Mouse (Mus musculus): ENCODE data around the gene Arl8a. TPM values are rescaled to one million over a fixed set of nuclear protein-coding genes. Genes with fewer than 3 reads are reported as not detected.

Gene Arl8a
- polyA plus RNA-seq, 1 experiment from 2014 or later, result 47.0 TPM

- no peaks in the 10 kb centered on the region for H3K9me3 ChIP-seq
- H3K4me3 ChIP-seq, result no peak overlapping the region
- no peak overlapping the region for H3K27ac ChIP-seq
- H3K4me1 ChIP-seq, result peaks cover 14% of the 10 kb centered on the region
- no peak overlapping the region for H3K9ac ChIP-seq
- peaks cover 15% of the 10 kb centered on the region; the same call in 1 of the 2 replicates for H3K27me3 ChIP-seq
- no peaks in the 10 kb centered on the region for H3K36me3 ChIP-seq
- H3K4me2 ChIP-seq, result no peak overlapping the region
- no peak; the same call in 1 of the 2 replicates for ATAC-seq (ENCODE audit: borderline replicate concordance, extremely low read depth, low FRiP score, low TSS enrichment)
- WGBS, result 45% methylated on average over 8 of the region's 8 CpGs
These were observed 20.6 kb upstream of the Arl8a start for GRCm38 (mm10) chr1:135125990-135126389.

- Histone ChIP-seq H3K9ac (no peak overlapping the region), H3K9me3 (no peaks in the 10 kb centered on the region), H3K36me3 (no peaks in the 10 kb centered on the region), H3K27me3 (peaks cover 15% of the 10 kb centered on the region; the same call in 1 of the 2 replicates), H3K4me1 (peaks cover 19% of the 10 kb centered on the region), H3K4me3 (no peak overlapping the region), H3K4me2 (no peak overlapping the region), H3K27ac (no peak overlapping the region)
- 30% methylated on average over 4 of the region's 4 CpGs for WGBS
- no peak for ATAC-seq (ENCODE audit: borderline replicate concordance, extremely low read depth, low FRiP score, low TSS enrichment)
These were observed 20.1 kb upstream of the Arl8a start for GRCm38 (mm10) chr1:135126443-135127027.

GRCm38 (mm10) chr1:135128011-135128441, 18.6 kb upstream of the Arl8a start:
- no peak overlapping the region for H3K9ac ChIP-seq
- H3K4me2 ChIP-seq, result no peak overlapping the region
- no peaks in the 10 kb centered on the region for H3K9me3 ChIP-seq
- peaks cover 15% of the 10 kb centered on the region; the same call in 1 of the 2 replicates for H3K27me3 ChIP-seq
- H3K4me1 ChIP-seq, result peaks cover 22% of the 10 kb centered on the region
- WGBS, result 37% methylated on average over 6 of the region's 6 CpGs
- no peak overlapping the region for H3K27ac ChIP-seq
- no peak overlapping the region for H3K4me3 ChIP-seq
- 0 out of 2 replicates have a peak, but pooled peaks have one; percentile 6 for ATAC-seq (ENCODE audit: borderline replicate concordance, extremely low read depth, low FRiP score, low TSS enrichment)
- H3K36me3 ChIP-seq, result no peaks in the 10 kb centered on the region

- WGBS, result 31% methylated on average over 9 of the region's 9 CpGs
- peaks cover 15% of the 10 kb centered on the region; the same call in 1 of the 2 replicates for H3K27me3 ChIP-seq
- H3K4me2 ChIP-seq, result no peak overlapping the region
- ATAC-seq (ENCODE audit: borderline replicate concordance, extremely low read depth, low FRiP score, low TSS enrichment), result no peak
- H3K9me3 ChIP-seq, result no peaks in the 10 kb centered on the region
- no peaks in the 10 kb centered on the region for H3K36me3 ChIP-seq
- H3K4me3 ChIP-seq, result no peak overlapping the region
- H3K4me1 ChIP-seq, result peaks cover 22% of the 10 kb centered on the region
- H3K9ac ChIP-seq, result no peak overlapping the region
- no peak overlapping the region for H3K27ac ChIP-seq
These were observed 17.6 kb upstream of the Arl8a start for GRCm38 (mm10) chr1:135128986-135129385.

- Histone ChIP-seq H3K4me2 (no peak overlapping the region), H3K27ac (no peak overlapping the region), H3K9me3 (no peaks in the 10 kb centered on the region), H3K4me3 (no peak overlapping the region), H3K27me3 (peaks cover 15% of the 10 kb centered on the region; the same call in 1 of the 2 replicates), H3K9ac (no peak overlapping the region), H3K36me3 (no peaks in the 10 kb centered on the region), H3K4me1 (peaks cover 22% of the 10 kb centered on the region)
- ATAC-seq (ENCODE audit: borderline replicate concordance, extremely low read depth, low FRiP score, low TSS enrichment), result no peak
- 71% methylated on average over 9 of the region's 9 CpGs for WGBS
These were observed 17.0 kb upstream of the Arl8a start for GRCm38 (mm10) chr1:135129543-135130183.

GRCm38 (mm10) chr1:135130376-135131018, 16.1 kb upstream of the Arl8a start:
- Histone ChIP-seq H3K36me3 (no peaks in the 10 kb centered on the region), H3K27me3 (peaks cover 11% of the 10 kb centered on the region; the same call in 1 of the 2 replicates), H3K27ac (no peak overlapping the region), H3K4me1 (peaks cover 22% of the 10 kb centered on the region), H3K4me3 (no peak overlapping the region), H3K4me2 (peak overlapping the region; percentile 20; the same call in 1 of the 2 replicates), H3K9ac (no peak overlapping the region), H3K9me3 (no peaks in the 10 kb centered on the region)
- WGBS, result 57% methylated on average over 2 of the region's 2 CpGs
- no peak for ATAC-seq (ENCODE audit: borderline replicate concordance, extremely low read depth, low FRiP score, low TSS enrichment)

GRCm38 (mm10) chr1:135131034-135131433, 15.6 kb upstream of the Arl8a start:
- Histone ChIP-seq H3K27ac (peak overlapping the region; percentile 37), H3K9ac (no peak overlapping the region), H3K4me2 (peak overlapping the region; percentile 20; the same call in 1 of the 2 replicates), H3K9me3 (no peaks in the 10 kb centered on the region), H3K4me1 (peaks cover 18% of the 10 kb centered on the region), H3K4me3 (no peak overlapping the region), H3K36me3 (no peaks in the 10 kb centered on the region), H3K27me3 (peaks cover 10% of the 10 kb centered on the region; the same call in 1 of the 2 replicates)
- WGBS, result 19% methylated on average over 6 of the region's 6 CpGs
- ATAC-seq (ENCODE audit: borderline replicate concordance, extremely low read depth, low FRiP score, low TSS enrichment), result 0 out of 2 replicates have a peak, but pooled peaks have one; percentile 11

- ATAC-seq (ENCODE audit: borderline replicate concordance, extremely low read depth, low FRiP score, low TSS enrichment), result no peak
- no peaks in the 10 kb centered on the region for H3K36me3 ChIP-seq
- H3K4me3 ChIP-seq, result no peak overlapping the region
- no peaks in the 10 kb centered on the region for H3K9me3 ChIP-seq
- peak overlapping the region; percentile 37 for H3K27ac ChIP-seq
- H3K4me2 ChIP-seq, result peak overlapping the region; percentile 20; the same call in 1 of the 2 replicates
- peaks cover 10% of the 10 kb centered on the region; the same call in 1 of the 2 replicates for H3K27me3 ChIP-seq
- H3K4me1 ChIP-seq, result peaks cover 12% of the 10 kb centered on the region
- 22% methylated on average over 8 of the region's 8 CpGs for WGBS
- H3K9ac ChIP-seq, result no peak overlapping the region
These were observed 15.1 kb upstream of the Arl8a start for GRCm38 (mm10) chr1:135131560-135131959.

- peak within 1 kb of the TSS; percentile 37 for H3K27ac ChIP-seq
- peaks cover 11% of the 10 kb centered on the region for H3K4me1 ChIP-seq
- peak; percentile 23; the same call in 1 of the 2 replicates for ATAC-seq (ENCODE audit: borderline replicate concordance, extremely low read depth, low FRiP score, low TSS enrichment)
- peak within 1 kb of the TSS; percentile 2; the same call in 1 of the 2 replicates for H3K4me2 ChIP-seq
- no peak within 1 kb of the TSS for H3K9ac ChIP-seq
- 21% methylated on average over 10 of the region's 10 CpGs for WGBS
- H3K4me3 ChIP-seq, result no peak within 1 kb of the TSS
- H3K27me3 ChIP-seq, result peaks cover 10% of the 10 kb centered on the region; the same call in 1 of the 2 replicates
- no peaks in the 10 kb centered on the region for H3K9me3 ChIP-seq
- no peaks in the 10 kb centered on the region for H3K36me3 ChIP-seq
These were observed 14.2 kb upstream of the Arl8a start, which contains the start of gene Ptpn7 for GRCm38 (mm10) chr1:135132473-135132872. Ptpn7 (plus strand) TSS chr1:135132700.

GRCm38 (mm10) chr1:135132893-135133369, 13.7 kb upstream of the Arl8a start:
- ATAC-seq (ENCODE audit: borderline replicate concordance, extremely low read depth, low FRiP score, low TSS enrichment), result no peak
- Histone ChIP-seq H3K27me3 (peaks cover 10% of the 10 kb centered on the region; the same call in 1 of the 2 replicates), H3K4me2 (no peak overlapping the region; the same call in 1 of the 2 replicates), H3K4me3 (no peak overlapping the region), H3K27ac (no peak overlapping the region), H3K9me3 (no peaks in the 10 kb centered on the region), H3K9ac (no peak overlapping the region), H3K4me1 (peaks cover 11% of the 10 kb centered on the region), H3K36me3 (no peaks in the 10 kb centered on the region)
- WGBS, result 74% methylated on average over 9 of the region's 9 CpGs

- ATAC-seq (ENCODE audit: borderline replicate concordance, extremely low read depth, low FRiP score, low TSS enrichment), result no peak
- Histone ChIP-seq H3K9me3 (no peaks in the 10 kb centered on the region), H3K27ac (no peak overlapping the region), H3K9ac (no peak overlapping the region), H3K4me1 (peaks cover 11% of the 10 kb centered on the region), H3K36me3 (no peaks in the 10 kb centered on the region), H3K4me2 (peak overlapping the region; percentile 2; the same call in 1 of the 2 replicates), H3K27me3 (peaks cover 10% of the 10 kb centered on the region; the same call in 1 of the 2 replicates), H3K4me3 (no peak overlapping the region)
- WGBS, result 75% methylated on average over 10 of the region's 10 CpGs
These were observed 12.8 kb upstream of the Arl8a start for GRCm38 (mm10) chr1:135133678-135134435.

All from lung, embryonic 15.5 days (tissue).